Mouse (Mus musculus): ENCODE data around the gene Msx1. TPM values are rescaled to one million over a fixed set of nuclear protein-coding genes. Genes with fewer than 3 reads are reported as not detected.
A peak's percentile ranks its signal among the peaks of the same experiment; 100 is the strongest.

Msx1 gene
- 4.5 and 5.5 TPM in 2 replicates for polyA plus RNA-seq (2012; rRNA removed)

DNA sequence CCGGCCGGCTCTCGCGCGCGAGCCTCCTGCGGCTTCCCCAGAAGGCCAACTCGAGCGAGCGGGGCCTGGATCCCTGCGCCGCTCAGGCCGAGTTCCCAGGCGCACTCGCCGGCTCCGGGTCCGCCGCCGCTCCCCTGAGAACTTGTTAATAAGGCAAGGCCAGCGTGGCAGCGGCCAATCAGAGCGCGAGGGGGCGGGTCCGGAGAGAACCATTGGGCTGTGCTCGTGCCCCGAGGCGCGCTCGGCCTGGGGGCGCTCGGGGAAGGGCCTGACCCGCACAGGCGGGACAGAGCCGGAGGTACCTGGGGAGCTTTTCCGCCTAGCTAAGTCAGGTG lies at the start of gene Msx1:
TSS of gene Msx1 (minus strand) at position 123 of the 335 bp plus-strand sequence.
- peak within 1 kb of the TSS; percentile 57 for H3K27ac ChIP-seq (ENCODE audit: insufficient read depth, low read length)

GRCm38 (mm10) chr5:37865471-37865870 lies 41.1 kb upstream of the Msx1 start:
- H3K4me1 ChIP-seq (ENCODE audit: control insufficient read depth, insufficient read depth, low read length): 0 out of 2 replicates have a peak, but pooled peaks cover 2% of the 10 kb centered on the region
- TF ChIP-seq POLR2A (IDR thresholded peaks at IDR 0.05; ENCODE audit: extremely low read depth, insufficient read depth, low read length) (no peak), CTCF (IDR thresholded peaks at IDR 0.05; ENCODE audit: extremely low read depth, insufficient read depth, low read length) (no peak)

More for the DNA sequence above, at the start of gene Msx1:
- H3K4me1 ChIP-seq (ENCODE audit: control insufficient read depth, insufficient read depth, low read length): no peaks in the 10 kb centered on the region
- H3K4me3 ChIP-seq (ENCODE audit: insufficient read depth, low read length): peak within 1 kb of the TSS; percentile 43
- no peak for TF ChIP-seq CTCF (IDR thresholded peaks at IDR 0.05; ENCODE audit: extremely low read depth, insufficient read depth, low read length)
- 0 out of 2 replicates have a peak, but pooled peaks have one; percentile 9 for TF ChIP-seq POLR2A (IDR thresholded peaks at IDR 0.05; ENCODE audit: extremely low read depth, insufficient read depth, low read length)

DNA sequence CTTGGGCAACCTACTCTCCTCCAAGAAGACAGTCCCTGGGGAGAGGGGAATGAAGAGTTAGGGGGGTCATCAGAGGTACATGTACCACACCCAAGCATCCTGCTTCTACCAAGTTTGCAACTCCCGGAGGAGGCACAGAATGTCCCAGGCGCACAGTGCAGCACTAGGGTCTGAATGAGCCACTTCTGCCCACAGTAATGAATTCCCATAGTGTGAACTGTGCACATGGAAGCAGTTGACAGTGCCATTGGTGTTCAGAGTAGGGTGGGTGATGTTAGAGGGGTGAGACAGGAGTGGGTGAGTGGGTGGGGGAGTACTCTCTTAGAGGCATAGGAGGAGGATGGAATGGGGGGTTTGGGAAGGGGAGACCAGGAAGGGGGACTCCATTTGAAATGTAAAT lies 39.9 kb upstream of the Msx1 start:
- H3K27ac ChIP-seq (ENCODE audit: insufficient read depth, low read length): no peak overlapping the region
- TF ChIP-seq POLR2A (IDR thresholded peaks at IDR 0.05; ENCODE audit: extremely low read depth, insufficient read depth, low read length) (no peak), CTCF (IDR thresholded peaks at IDR 0.05; ENCODE audit: extremely low read depth, insufficient read depth, low read length) (no peak)
- no peak overlapping the region for H3K4me3 ChIP-seq (ENCODE audit: insufficient read depth, low read length)
- H3K4me1 ChIP-seq (ENCODE audit: control insufficient read depth, insufficient read depth, low read length): peaks cover 7% of the 10 kb centered on the region; the same call in 1 of the 2 replicates

More at GRCm38 (mm10) chr5:37865471-37865870, 41.1 kb upstream of the Msx1 start:
- no peak overlapping the region for H3K4me3 ChIP-seq (ENCODE audit: insufficient read depth, low read length)
- no peak overlapping the region for H3K27ac ChIP-seq (ENCODE audit: insufficient read depth, low read length)

- TF ChIP-seq CTCF (IDR thresholded peaks at IDR 0.05; ENCODE audit: extremely low read depth, insufficient read depth, low read length) (no peak), POLR2A (IDR thresholded peaks at IDR 0.05; ENCODE audit: extremely low read depth, insufficient read depth, low read length) (no peak)
- Histone ChIP-seq H3K27ac (ENCODE audit: insufficient read depth, low read length) (no peak overlapping the region), H3K4me3 (ENCODE audit: insufficient read depth, low read length) (no peak overlapping the region), H3K4me1 (ENCODE audit: control insufficient read depth, insufficient read depth, low read length) (peaks cover 7% of the 10 kb centered on the region; the same call in 1 of the 2 replicates)
Observed at GRCm38 (mm10) chr5:37860846-37861245, 36.5 kb upstream of the Msx1 start.

GRCm38 (mm10) chr5:37860151-37860721 lies 35.9 kb upstream of the Msx1 start:
- H3K4me3 ChIP-seq (ENCODE audit: insufficient read depth, low read length): no peak overlapping the region
- no peak for TF ChIP-seq POLR2A (IDR thresholded peaks at IDR 0.05; ENCODE audit: extremely low read depth, insufficient read depth, low read length)
- no peak for TF ChIP-seq CTCF (IDR thresholded peaks at IDR 0.05; ENCODE audit: extremely low read depth, insufficient read depth, low read length)
- no peak overlapping the region for H3K27ac ChIP-seq (ENCODE audit: insufficient read depth, low read length)
- peaks cover 7% of the 10 kb centered on the region; the same call in 1 of the 2 replicates for H3K4me1 ChIP-seq (ENCODE audit: control insufficient read depth, insufficient read depth, low read length)

GRCm38 (mm10) chr5:37857763-37858545 lies 33.6 kb upstream of the Msx1 start:
- no peak for TF ChIP-seq POLR2A (IDR thresholded peaks at IDR 0.05; ENCODE audit: extremely low read depth, insufficient read depth, low read length)
- no peak for TF ChIP-seq CTCF (IDR thresholded peaks at IDR 0.05; ENCODE audit: extremely low read depth, insufficient read depth, low read length)
- H3K4me1 ChIP-seq (ENCODE audit: control insufficient read depth, insufficient read depth, low read length): peaks cover 7% of the 10 kb centered on the region; the same call in 1 of the 2 replicates
- no peak overlapping the region for H3K27ac ChIP-seq (ENCODE audit: insufficient read depth, low read length)
- no peak overlapping the region for H3K4me3 ChIP-seq (ENCODE audit: insufficient read depth, low read length)

- no peak overlapping the region for H3K4me3 ChIP-seq (ENCODE audit: insufficient read depth, low read length)
- no peak overlapping the region for H3K27ac ChIP-seq (ENCODE audit: insufficient read depth, low read length)
- H3K4me1 ChIP-seq (ENCODE audit: control insufficient read depth, insufficient read depth, low read length): peaks cover 7% of the 10 kb centered on the region; the same call in 1 of the 2 replicates
- TF ChIP-seq CTCF (IDR thresholded peaks at IDR 0.05; ENCODE audit: extremely low read depth, insufficient read depth, low read length) (no peak), POLR2A (IDR thresholded peaks at IDR 0.05; ENCODE audit: extremely low read depth, insufficient read depth, low read length) (no peak)
Observed at GRCm38 (mm10) chr5:37856057-37856456, 31.7 kb upstream of the Msx1 start.

- Histone ChIP-seq H3K4me3 (ENCODE audit: insufficient read depth, low read length) (no peak overlapping the region), H3K27ac (ENCODE audit: insufficient read depth, low read length) (no peak overlapping the region), H3K4me1 (ENCODE audit: control insufficient read depth, insufficient read depth, low read length) (no peaks in the 10 kb centered on the region)
- no peak for TF ChIP-seq POLR2A (IDR thresholded peaks at IDR 0.05; ENCODE audit: extremely low read depth, insufficient read depth, low read length)
- TF ChIP-seq CTCF (IDR thresholded peaks at IDR 0.05; ENCODE audit: extremely low read depth, insufficient read depth, low read length): no peak
Observed at GRCm38 (mm10) chr5:37854233-37854632, 29.9 kb upstream of the Msx1 start.

GRCm38 (mm10) chr5:37851305-37851982 lies 27.1 kb upstream of the Msx1 start:
- Histone ChIP-seq H3K27ac (ENCODE audit: insufficient read depth, low read length) (no peak overlapping the region), H3K4me1 (ENCODE audit: control insufficient read depth, insufficient read depth, low read length) (no peaks in the 10 kb centered on the region), H3K4me3 (ENCODE audit: insufficient read depth, low read length) (no peak overlapping the region)
- TF ChIP-seq POLR2A (IDR thresholded peaks at IDR 0.05; ENCODE audit: extremely low read depth, insufficient read depth, low read length) (no peak), CTCF (IDR thresholded peaks at IDR 0.05; ENCODE audit: extremely low read depth, insufficient read depth, low read length) (no peak)

All from cortical plate, adult 2 months (tissue).